Mouse (Mus musculus) G1E (cell line): ENCODE data around the gene Esf1.

Source experiments
- CTCF ChIP-seq: IDR thresholded peaks from 2 replicates; pipeline ENCODE4 v1.5.1; 2012; ENCODE audit warnings: low read depth, low read length, inconsistent platforms, mixed read lengths
- GATA1 ChIP-seq: IDR thresholded peaks from 2 replicates; pipeline ENCODE4 v1.6.1; 2012; ENCODE audit warnings: borderline replicate concordance, low read length, inconsistent platforms, mixed read lengths
- GATA2 ChIP-seq: IDR thresholded peaks from 2 replicates; pipeline ENCODE4 v1.6.1; 2012; ENCODE audit warnings: low read depth, low read length, inconsistent platforms, borderline replicate concordance
- POLR2AphosphoS5 ChIP-seq: IDR thresholded peaks from 2 replicates; pipeline ENCODE4 v1.6.1; 2012; ENCODE audit warnings: low read depth, low read length, inconsistent platforms; ENCODE audit not compliant: insufficient replicate concordance
- TAL1 ChIP-seq: conservative IDR thresholded peaks from 2 replicates; pipeline ENCODE4 v1.6.1; 2012; ENCODE audit warnings: low read depth, low read length, inconsistent platforms, mixed read lengths

DNA sequence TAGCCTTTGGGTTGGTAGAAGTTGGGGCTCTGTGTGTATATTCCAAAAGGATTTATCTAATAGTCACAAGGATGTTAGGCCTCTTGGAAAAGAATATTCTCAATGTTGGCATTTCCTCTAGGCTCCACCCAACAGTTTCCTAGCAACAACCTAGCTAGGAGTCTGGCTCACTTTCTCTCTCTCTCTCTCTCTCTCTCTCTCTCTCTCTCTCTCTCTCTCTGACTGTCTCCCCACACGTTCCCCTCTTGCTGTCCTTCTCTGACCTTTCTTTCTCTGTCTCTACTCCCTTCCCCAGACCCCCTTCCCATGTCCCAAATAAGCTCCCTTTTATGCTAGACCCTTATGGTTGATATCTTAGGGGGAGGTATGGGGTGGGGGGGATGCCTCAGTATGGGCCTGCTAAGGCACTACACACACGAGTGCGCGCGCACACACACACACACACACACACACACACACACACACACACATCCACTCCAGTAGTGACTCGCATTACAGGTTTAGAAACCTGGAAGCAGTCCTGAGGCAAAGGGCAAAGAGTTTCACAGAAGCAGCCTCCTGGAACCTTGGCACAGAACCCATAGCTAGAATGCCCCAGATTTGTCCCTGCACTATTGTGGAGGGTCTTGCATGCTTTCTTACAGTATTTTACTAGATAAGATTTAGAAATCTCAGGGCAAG, 91.6 kb downstream of the Esf1 start:
- no peak for TF ChIP-seq POLR2AphosphoS5
- TF ChIP-seq CTCF = no peak
- TF ChIP-seq GATA2 = no peak
- TF ChIP-seq GATA1 = no peak
- TF ChIP-seq TAL1 = no peak
